Mouse (Mus musculus) cerebellum, adult 9-11 months (tissue): ENCODE results near the gene Nlrp4a.
"Not testable (repeated sequence)": the region's sequence is repeated elsewhere in the genome, so short reads cannot be mapped to it uniquely, and the experiment has no call there.

Source experiments
- DNase-seq: peaks from one replicate; pipeline ENCODE4 v3.0.0; 2022

Gene Nlrp4a

GRCm38 (mm10) chr7:26434813-26435212 lies at the start of gene Nlrp4a:
Nlrp4a (plus strand) TSS chr7:26435113.
- no peak for DNase-seq

- not testable (repeated sequence) for DNase-seq
Observed at GRCm38 (mm10) chr7:26386691-26387090, 48.2 kb upstream of the Nlrp4a start.

GRCm38 (mm10) chr7:26391137-26391536 lies 43.8 kb upstream of the Nlrp4a start:
- not testable (repeated sequence) for DNase-seq

GRCm38 (mm10) chr7:26391811-26392210 lies 43.1 kb upstream of the Nlrp4a start:
- DNase-seq, result not testable (repeated sequence)

GRCm38 (mm10) chr7:26403600-26403999 lies 31.3 kb upstream of the Nlrp4a start, which contains the start of gene Nlrp9c:
Nlrp9c (minus strand) TSS chr7:26403700.
- not testable (repeated sequence) for DNase-seq

- no peak for DNase-seq
Observed at GRCm38 (mm10) chr7:26476690-26477089, 41.8 kb downstream of the Nlrp4a start.

GRCm38 (mm10) chr7:26489514-26489913 lies 54.6 kb downstream of the Nlrp4a start:
- not testable (repeated sequence) for DNase-seq
